Mouse (Mus musculus): ENCODE data around the gene Trio. TPM values are rescaled to one million over a fixed set of nuclear protein-coding genes. Genes with fewer than 3 reads are reported as not detected.

The Trio gene
- polyA plus RNA-seq, 1 experiment, result 0.03 TPM

GRCm38 (mm10) chr15:27825390-27825789 is 200.3 kb downstream of the Trio start:
- TF ChIP-seq GATA1 (IDR thresholded peaks at IDR 0.05; ENCODE audit: low read length) (no peak), TAL1 (IDR thresholded peaks at IDR 0.05; ENCODE audit: low read length) (no peak)
- H3K27me3 ChIP-seq (ENCODE audit: control insufficient read depth), result no peaks in the 10 kb centered on the region
- H3K9me3 ChIP-seq (ENCODE audit: control insufficient read depth, low read length), result no peaks in the 10 kb centered on the region
- H3K36me3 ChIP-seq (ENCODE audit: control insufficient read depth), result peaks cover 12% of the 10 kb centered on the region; the same call in 1 of the 2 replicates
- H3K4me3 ChIP-seq (replicated peaks), result no peak overlapping the region
- no peaks in the 10 kb centered on the region for H3K4me1 ChIP-seq (ENCODE audit: control insufficient read depth)

- no peak for TF ChIP-seq GATA1 (IDR thresholded peaks at IDR 0.05; ENCODE audit: low read length)
- TF ChIP-seq TAL1 (IDR thresholded peaks at IDR 0.05; ENCODE audit: low read length), result no peak
- no peaks in the 10 kb centered on the region for H3K9me3 ChIP-seq (ENCODE audit: control insufficient read depth, low read length)
- H3K27me3 ChIP-seq (ENCODE audit: control insufficient read depth), result no peaks in the 10 kb centered on the region
- no peaks in the 10 kb centered on the region for H3K4me1 ChIP-seq (ENCODE audit: control insufficient read depth)
- H3K36me3 ChIP-seq (ENCODE audit: control insufficient read depth), result peaks cover 12% of the 10 kb centered on the region; the same call in 1 of the 2 replicates
- H3K4me3 ChIP-seq (replicated peaks), result no peak overlapping the region
These were observed 202.1 kb downstream of the Trio start for GRCm38 (mm10) chr15:27823581-27823980.

- no peaks in the 10 kb centered on the region for H3K27me3 ChIP-seq (ENCODE audit: control insufficient read depth)
- no peak overlapping the region for H3K4me3 ChIP-seq (replicated peaks)
- TF ChIP-seq GATA1 (IDR thresholded peaks at IDR 0.05; ENCODE audit: low read length) (no peak), TAL1 (IDR thresholded peaks at IDR 0.05; ENCODE audit: low read length) (no peak)
- H3K36me3 ChIP-seq (ENCODE audit: control insufficient read depth), result peaks cover 14% of the 10 kb centered on the region; the same call in 1 of the 2 replicates
- H3K9me3 ChIP-seq (ENCODE audit: control insufficient read depth, low read length), result no peaks in the 10 kb centered on the region
- no peaks in the 10 kb centered on the region for H3K4me1 ChIP-seq (ENCODE audit: control insufficient read depth)
These were observed 203.2 kb downstream of the Trio start for GRCm38 (mm10) chr15:27822461-27822860.

DNA sequence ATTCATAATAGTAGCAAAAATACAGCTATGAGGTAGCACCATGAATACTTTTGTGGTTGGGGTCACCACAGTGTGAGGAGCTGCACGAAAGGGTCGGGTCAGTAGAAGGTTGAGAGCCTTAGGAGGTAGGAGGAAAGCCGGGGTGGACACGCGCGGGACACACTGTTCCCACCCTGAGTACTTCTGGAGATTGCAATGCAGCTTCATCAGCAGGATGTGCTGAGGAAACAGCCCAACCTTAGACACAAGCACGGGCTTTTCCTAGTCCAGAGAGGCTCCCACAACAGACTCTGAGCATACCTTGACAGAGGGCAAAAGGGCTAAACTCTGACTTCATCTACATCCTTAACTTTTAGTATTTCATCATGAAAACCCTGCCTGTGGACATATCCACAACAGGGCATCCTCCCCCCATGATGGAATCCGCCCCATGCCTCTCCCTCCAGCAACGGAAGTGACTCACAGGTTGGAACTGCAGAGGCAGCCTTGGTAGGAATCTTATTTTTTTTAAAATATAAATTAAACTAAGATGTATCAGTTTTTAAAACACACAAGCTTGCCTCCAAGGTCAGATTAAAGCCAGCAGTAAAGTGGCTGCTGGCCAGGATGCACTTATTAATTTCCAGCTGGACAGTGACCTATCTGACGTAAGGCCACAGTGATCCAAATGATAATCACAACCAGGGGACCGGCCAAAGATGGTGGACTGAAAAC is 203.8 kb downstream of the Trio start:
- Histone ChIP-seq H3K9me3 (ENCODE audit: control insufficient read depth, low read length) (no peaks in the 10 kb centered on the region), H3K4me1 (ENCODE audit: control insufficient read depth) (no peaks in the 10 kb centered on the region), H3K4me3 (replicated peaks) (no peak overlapping the region), H3K27me3 (ENCODE audit: control insufficient read depth) (no peaks in the 10 kb centered on the region), H3K36me3 (ENCODE audit: control insufficient read depth) (peaks cover 14% of the 10 kb centered on the region; the same call in 1 of the 2 replicates)
- TF ChIP-seq GATA1 (IDR thresholded peaks at IDR 0.05; ENCODE audit: low read length) (no peak), TAL1 (IDR thresholded peaks at IDR 0.05; ENCODE audit: low read length) (no peak)

DNA sequence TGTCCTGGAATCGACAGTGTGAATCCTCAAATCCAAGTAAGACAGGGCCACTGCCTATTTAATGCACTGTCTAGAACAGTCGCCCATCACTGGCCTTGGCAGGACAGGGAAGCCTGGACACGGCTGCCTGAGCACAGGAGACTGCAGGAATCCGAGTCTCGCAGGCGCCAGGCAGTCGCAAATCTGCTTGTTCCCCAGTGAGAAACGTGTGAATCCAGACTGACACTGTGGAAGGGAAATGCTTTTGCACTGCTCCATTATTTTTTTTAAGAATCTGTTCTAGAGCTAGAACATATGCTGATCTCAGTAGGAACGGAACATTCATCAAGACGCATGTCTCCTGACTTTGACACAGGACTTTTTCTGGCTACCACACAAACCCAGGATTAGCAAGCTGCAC is 208.6 kb downstream of the Trio start:
- peaks cover 2% of the 10 kb centered on the region; the same call in 1 of the 2 replicates for H3K36me3 ChIP-seq (ENCODE audit: control insufficient read depth)
- H3K9me3 ChIP-seq (ENCODE audit: control insufficient read depth, low read length), result no peaks in the 10 kb centered on the region
- H3K4me3 ChIP-seq (replicated peaks), result no peak overlapping the region
- H3K4me1 ChIP-seq (ENCODE audit: control insufficient read depth), result no peaks in the 10 kb centered on the region
- TF ChIP-seq TAL1 (IDR thresholded peaks at IDR 0.05; ENCODE audit: low read length) (no peak), GATA1 (IDR thresholded peaks at IDR 0.05; ENCODE audit: low read length) (no peak)
- H3K27me3 ChIP-seq (ENCODE audit: control insufficient read depth), result no peaks in the 10 kb centered on the region

DNA sequence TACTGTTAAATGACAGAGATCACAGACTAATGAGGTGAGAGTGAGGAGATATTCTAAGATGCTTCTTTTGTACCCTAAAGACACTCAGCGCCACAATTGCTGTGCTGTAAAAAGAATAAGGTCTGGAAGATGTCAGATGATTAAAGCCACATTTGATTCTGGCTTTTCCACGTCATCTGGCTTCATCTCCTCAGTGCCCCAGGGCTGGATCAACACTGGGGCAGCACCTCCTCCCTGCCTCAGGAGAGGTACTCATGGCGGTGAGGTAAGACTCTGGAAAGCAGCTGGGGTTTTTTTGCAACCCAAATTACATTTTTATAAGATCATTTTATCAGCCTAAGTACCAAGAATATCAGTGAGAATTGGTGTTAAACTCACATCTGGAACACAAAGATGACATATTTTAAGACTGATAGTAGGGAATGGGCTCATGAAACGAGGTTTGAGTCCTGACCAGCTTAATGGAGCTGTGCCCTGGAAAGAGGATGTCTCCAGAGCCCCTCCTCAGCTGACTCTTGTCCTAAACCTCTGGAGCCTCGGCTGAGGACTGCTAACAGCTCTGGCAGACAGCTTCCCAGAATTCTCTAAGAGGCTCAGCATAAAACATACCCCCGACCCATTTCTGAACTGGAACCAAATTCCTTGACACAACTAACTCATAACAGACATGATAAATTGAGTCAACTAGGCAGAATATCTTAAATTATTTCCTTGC is 210.8 kb downstream of the Trio start:
- Histone ChIP-seq H3K27me3 (ENCODE audit: control insufficient read depth) (no peaks in the 10 kb centered on the region), H3K4me3 (replicated peaks) (no peak overlapping the region), H3K4me1 (ENCODE audit: control insufficient read depth) (no peaks in the 10 kb centered on the region), H3K9me3 (ENCODE audit: control insufficient read depth, low read length) (no peaks in the 10 kb centered on the region), H3K36me3 (ENCODE audit: control insufficient read depth) (peaks cover 2% of the 10 kb centered on the region; the same call in 1 of the 2 replicates)
- TF ChIP-seq TAL1 (IDR thresholded peaks at IDR 0.05; ENCODE audit: low read length) (no peak), GATA1 (IDR thresholded peaks at IDR 0.05; ENCODE audit: low read length) (no peak)

GRCm38 (mm10) chr15:27810793-27811488 is 214.7 kb downstream of the Trio start:
- no peak overlapping the region for H3K4me3 ChIP-seq (replicated peaks)
- H3K4me1 ChIP-seq (ENCODE audit: control insufficient read depth), result no peaks in the 10 kb centered on the region
- no peaks in the 10 kb centered on the region for H3K27me3 ChIP-seq (ENCODE audit: control insufficient read depth)
- no peaks in the 10 kb centered on the region; the same call in 1 of the 2 replicates for H3K36me3 ChIP-seq (ENCODE audit: control insufficient read depth)
- no peaks in the 10 kb centered on the region for H3K9me3 ChIP-seq (ENCODE audit: control insufficient read depth, low read length)
- TF ChIP-seq TAL1 (IDR thresholded peaks at IDR 0.05; ENCODE audit: low read length) (no peak), GATA1 (IDR thresholded peaks at IDR 0.05; ENCODE audit: low read length) (no peak)

- no peak for TF ChIP-seq TAL1 (IDR thresholded peaks at IDR 0.05; ENCODE audit: low read length)
- TF ChIP-seq GATA1 (IDR thresholded peaks at IDR 0.05; ENCODE audit: low read length), result no peak
- Histone ChIP-seq H3K27me3 (ENCODE audit: control insufficient read depth) (no peaks in the 10 kb centered on the region), H3K4me3 (replicated peaks) (no peak overlapping the region), H3K36me3 (ENCODE audit: control insufficient read depth) (peaks cover 4% of the 10 kb centered on the region), H3K9me3 (ENCODE audit: control insufficient read depth, low read length) (no peaks in the 10 kb centered on the region), H3K4me1 (ENCODE audit: control insufficient read depth) (no peaks in the 10 kb centered on the region)
These were observed 215.4 kb downstream of the Trio start for GRCm38 (mm10) chr15:27810262-27810661.
